Mouse (Mus musculus) macrophage (primary cell): ENCODE measurements around the gene Ctns. TPM values are rescaled to one million over a fixed set of nuclear protein-coding genes. Genes with fewer than 3 reads are reported as not detected.

ENCODE experiments used
- H3K27ac ChIP-seq: fragments of 350-480 bp; formaldehyde crosslinking; 2 replicates; pipeline ENCODE4 v1.9.0; 2021
- H3K36me3 ChIP-seq: fragments of 350-480 bp; formaldehyde crosslinking; 2 replicates; pipeline ENCODE4 v1.9.0; 2021; ENCODE audit errors: inconsistent target
- H3K4me3 ChIP-seq: fragments of 350-480 bp; formaldehyde crosslinking; 2 replicates; pipeline ENCODE4 v1.9.0; 2021; ENCODE audit errors: inconsistent target
- H3K79me2 ChIP-seq: fragments of 350-480 bp; formaldehyde crosslinking; 2 replicates; pipeline ENCODE4 v1.9.0; 2021; ENCODE audit errors: inconsistent target
- WGBS: methylation state at CpG from one replicate; pipeline ENCODE4 v1.1.7; 2026; ENCODE audit warnings: inconsistent platforms; ENCODE audit not compliant: missing documents; 5-methylcytosine and 5-hydroxymethylcytosine counted together
- polyA plus RNA-seq: library from polyadenylated mRNA; stranded (reverse); fragments of 250-400 nt; gene quantifications from 3 replicates; pipeline ENCODE4 v1.2.4, GENCODE M21; 2018; ENCODE audit warnings: inconsistent platforms

Ctns gene
- polyA plus RNA-seq, 1 experiment from 2014 or later, result 44.3 TPM

- Histone ChIP-seq H3K36me3 (no peaks in the 10 kb centered on the region; the same call in 1 of the 2 replicates), H3K27ac (peak within 1 kb of the TSS; percentile 81), H3K4me3 (peak within 1 kb of the TSS; percentile 93), H3K79me2 (peaks cover 74% of the 10 kb centered on the region)
- WGBS, result under 1% methylated on average over 79 of the region's 81 CpGs
Observed at GRCm38 (mm10) chr11:73176608-73177508, 22.0 kb downstream of the Ctns start, which contains the start of the genes Emc6 and Tax1bp3. Gene Emc6, minus strand, starts transcription at chr11:73177037. Gene Tax1bp3, plus strand, starts transcription at chr11:73177083.

GRCm38 (mm10) chr11:73176186-73176585, 22.7 kb downstream of the Ctns start:
- WGBS, result 2% methylated on average over 13 of the region's 15 CpGs
- Histone ChIP-seq H3K36me3 (no peaks in the 10 kb centered on the region; the same call in 1 of the 2 replicates), H3K79me2 (peaks cover 78% of the 10 kb centered on the region), H3K27ac (peak overlapping the region; percentile 17; the same call in 1 of the 2 replicates), H3K4me3 (peak overlapping the region; percentile 93)

- peak overlapping the region; percentile 93 for H3K4me3 ChIP-seq
- no peaks in the 10 kb centered on the region; the same call in 1 of the 2 replicates for H3K36me3 ChIP-seq
- WGBS, result 36% methylated on average over 8 of the region's 8 CpGs
- 0 out of 2 replicates have a peak overlapping the region, but pooled peaks have one; percentile 17 for H3K27ac ChIP-seq
- H3K79me2 ChIP-seq, result peaks cover 78% of the 10 kb centered on the region
Observed at GRCm38 (mm10) chr11:73175612-73176011, 23.2 kb downstream of the Ctns start.

DNA sequence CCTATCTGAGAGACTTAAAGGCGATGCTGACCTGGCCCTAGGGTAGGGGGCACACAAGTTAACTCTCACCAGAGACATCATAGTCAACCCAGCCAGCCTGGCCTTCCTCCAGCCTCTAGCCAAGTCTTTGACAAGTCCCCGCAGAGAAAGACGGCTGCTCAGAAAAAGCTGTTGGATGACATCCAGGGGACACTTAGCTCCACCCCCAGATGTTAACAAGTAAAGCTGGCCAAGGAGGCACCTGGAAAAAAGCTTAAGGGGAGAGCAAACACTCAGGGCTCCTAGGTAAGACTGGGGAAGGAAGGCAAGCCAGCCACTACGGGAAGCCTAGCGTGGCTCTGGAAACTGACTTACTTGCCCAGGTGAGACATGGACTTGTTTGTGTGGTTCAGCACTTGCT, 26.7 kb downstream of the Ctns start:
- H3K4me3 ChIP-seq, result no peak overlapping the region
- no peak overlapping the region for H3K27ac ChIP-seq
- peaks cover 50% of the 10 kb centered on the region for H3K79me2 ChIP-seq
- WGBS, result 60% methylated on average over 5 of the region's 5 CpGs
- no peaks in the 10 kb centered on the region for H3K36me3 ChIP-seq

- Histone ChIP-seq H3K36me3 (no peaks in the 10 kb centered on the region), H3K79me2 (peaks cover 27% of the 10 kb centered on the region), H3K27ac (no peak overlapping the region), H3K4me3 (no peak overlapping the region)
- WGBS, result 69% methylated on average over 4 of the region's 4 CpGs
Observed at GRCm38 (mm10) chr11:73169231-73169630, 29.6 kb downstream of the Ctns start.

DNA sequence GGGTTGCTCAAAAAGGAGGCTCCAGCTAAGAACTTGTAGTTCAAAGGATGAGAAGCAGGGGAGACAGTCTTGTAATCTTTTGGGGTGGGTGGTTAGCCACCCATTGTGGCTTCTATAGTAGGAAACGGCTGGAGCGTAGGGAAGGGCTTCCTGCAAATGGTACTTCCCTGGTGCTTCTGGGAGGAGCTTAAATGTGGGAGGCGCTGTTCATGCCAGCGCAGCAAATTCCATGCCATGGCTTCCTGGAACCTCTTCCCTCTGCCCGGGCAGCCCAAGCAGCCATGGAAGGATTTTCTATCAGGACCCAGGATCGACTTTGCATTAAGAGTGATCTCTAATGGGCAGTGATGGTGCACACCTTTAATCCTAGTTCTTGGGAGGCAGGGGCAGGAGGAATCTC, 30.3 kb downstream of the Ctns start:
- WGBS, result 83% methylated on average over 6 of the region's 6 CpGs
- no peaks in the 10 kb centered on the region for H3K36me3 ChIP-seq

DNA sequence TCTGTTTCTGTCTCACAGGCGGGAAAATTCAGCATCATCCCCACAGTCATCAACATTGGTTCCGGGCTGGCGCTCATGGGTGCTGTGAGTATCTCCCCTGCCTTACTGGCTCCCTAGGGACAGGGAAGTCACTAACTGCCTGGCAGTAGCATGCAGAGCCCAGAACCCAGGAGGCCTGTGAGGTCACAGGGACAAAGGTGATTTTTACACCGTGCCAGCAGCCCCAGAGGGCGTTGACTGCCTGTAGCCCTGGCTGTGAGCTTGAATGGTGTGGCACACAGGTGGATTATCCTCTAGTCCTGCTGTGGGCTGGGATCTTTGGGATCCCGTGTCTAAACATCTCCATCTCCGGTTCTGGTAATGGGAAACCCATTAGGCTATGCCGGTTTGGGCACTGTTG, 30.8 kb downstream of the Ctns start:
- no peak overlapping the region for H3K27ac ChIP-seq
- H3K79me2 ChIP-seq, result peaks cover 15% of the 10 kb centered on the region; the same call in 1 of the 2 replicates
- H3K4me3 ChIP-seq, result no peak overlapping the region
- WGBS, result 96% methylated on average over 8 of the region's 8 CpGs
- H3K36me3 ChIP-seq, result no peaks in the 10 kb centered on the region

More for the DNA sequence above, 30.3 kb downstream of the Ctns start:
- Histone ChIP-seq H3K79me2 (peaks cover 20% of the 10 kb centered on the region), H3K27ac (no peak overlapping the region), H3K4me3 (no peak overlapping the region)

- 3% methylated on average over 5 of the region's 5 CpGs for WGBS
Observed at GRCm38 (mm10) chr11:73162284-73162683, 36.6 kb downstream of the Ctns start.

GRCm38 (mm10) chr11:73161616-73162015, 37.2 kb downstream of the Ctns start:
- H3K27ac ChIP-seq, result no peak overlapping the region
- no peaks in the 10 kb centered on the region for H3K36me3 ChIP-seq
- no peaks in the 10 kb centered on the region for H3K79me2 ChIP-seq
- H3K4me3 ChIP-seq, result no peak overlapping the region
- WGBS, result 80% methylated on average over 4 of the region's 4 CpGs

More at GRCm38 (mm10) chr11:73162284-73162683, 36.6 kb downstream of the Ctns start:
- H3K4me3 ChIP-seq, result no peak overlapping the region
- no peak overlapping the region for H3K27ac ChIP-seq
- no peaks in the 10 kb centered on the region for H3K36me3 ChIP-seq
- no peaks in the 10 kb centered on the region for H3K79me2 ChIP-seq

DNA sequence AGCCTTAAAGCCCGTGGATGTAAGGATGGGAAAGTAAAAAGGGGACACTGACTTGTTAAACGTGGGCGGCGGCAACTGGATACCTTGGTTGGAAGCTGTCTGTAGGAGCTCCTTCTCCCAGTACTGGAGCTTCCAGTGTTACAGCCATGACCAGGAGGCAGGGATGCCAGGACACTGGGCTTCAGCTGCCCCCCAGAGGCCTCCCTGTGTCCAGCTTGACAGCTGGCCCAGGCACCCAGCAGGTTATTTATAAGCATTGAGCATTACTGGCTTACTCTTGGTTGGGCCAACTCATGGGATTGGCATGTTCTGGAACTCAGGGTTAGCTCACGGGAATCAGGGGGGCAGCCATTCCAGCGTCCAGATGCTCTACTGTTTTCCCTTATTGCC, 38.0 kb downstream of the Ctns start:
- no peaks in the 10 kb centered on the region for H3K36me3 ChIP-seq
- H3K79me2 ChIP-seq, result no peaks in the 10 kb centered on the region
- 54% methylated on average over 6 of the region's 6 CpGs for WGBS
- no peak overlapping the region for H3K4me3 ChIP-seq
- H3K27ac ChIP-seq, result no peak overlapping the region

DNA sequence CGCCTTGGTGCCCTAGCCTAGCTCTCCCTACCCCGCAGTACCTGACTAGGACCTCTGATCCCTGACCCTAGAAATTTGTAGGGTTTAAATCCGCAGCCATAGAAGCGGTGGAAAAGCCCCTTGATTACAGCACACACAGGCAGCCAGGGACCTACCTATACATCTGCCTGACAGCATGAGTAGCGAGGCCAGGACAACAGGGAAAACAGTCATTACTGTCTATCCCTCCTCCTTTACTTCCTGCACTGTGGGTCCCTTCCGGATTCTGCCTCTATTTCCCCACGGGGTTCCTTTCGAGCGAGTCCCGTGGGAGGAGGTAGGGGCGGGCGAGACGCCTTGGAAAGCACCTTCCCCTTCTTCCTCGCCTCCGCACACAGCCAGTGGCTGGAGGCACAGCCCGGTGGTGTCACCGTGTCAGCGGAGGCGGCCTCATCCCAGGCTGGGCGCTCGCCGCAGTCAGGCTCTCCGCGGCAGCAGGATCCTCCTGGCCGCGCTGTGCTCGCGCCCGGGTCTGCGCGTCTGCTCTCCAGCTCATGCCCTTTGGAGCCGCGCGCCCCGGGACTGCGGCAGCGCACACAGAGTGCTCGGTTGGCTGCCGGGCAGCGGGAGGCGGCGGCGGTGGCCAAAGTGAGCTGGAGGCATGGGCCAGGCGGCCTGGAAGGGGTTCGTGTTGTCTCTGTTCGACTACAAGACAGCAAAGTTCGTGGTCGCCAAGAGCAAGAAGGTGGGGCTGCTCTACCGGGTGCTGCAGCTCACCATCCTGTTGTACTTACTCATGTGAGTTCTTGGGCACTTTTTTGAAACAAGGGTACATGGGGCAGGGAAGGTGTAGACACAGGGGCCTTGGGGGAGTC, 38.7 kb downstream of the Ctns start, which contains the start of gene P2rx5:
TSS of gene P2rx5 (plus strand) at position 465 of the 854 bp plus-strand sequence.
- no peak within 1 kb of the TSS for H3K4me3 ChIP-seq
- 7% methylated on average over 48 of the region's 49 CpGs for WGBS

GRCm38 (mm10) chr11:73155071-73155470, 43.8 kb downstream of the Ctns start:
- Histone ChIP-seq H3K27ac (no peak overlapping the region), H3K79me2 (no peaks in the 10 kb centered on the region), H3K36me3 (no peaks in the 10 kb centered on the region), H3K4me3 (no peak overlapping the region)
- 85% methylated on average over 6 of the region's 6 CpGs for WGBS

More for the DNA sequence above, 38.7 kb downstream of the Ctns start, which contains the start of gene P2rx5:
- H3K27ac ChIP-seq, result no peak within 1 kb of the TSS
- no peaks in the 10 kb centered on the region for H3K36me3 ChIP-seq
- H3K79me2 ChIP-seq, result no peaks in the 10 kb centered on the region

DNA sequence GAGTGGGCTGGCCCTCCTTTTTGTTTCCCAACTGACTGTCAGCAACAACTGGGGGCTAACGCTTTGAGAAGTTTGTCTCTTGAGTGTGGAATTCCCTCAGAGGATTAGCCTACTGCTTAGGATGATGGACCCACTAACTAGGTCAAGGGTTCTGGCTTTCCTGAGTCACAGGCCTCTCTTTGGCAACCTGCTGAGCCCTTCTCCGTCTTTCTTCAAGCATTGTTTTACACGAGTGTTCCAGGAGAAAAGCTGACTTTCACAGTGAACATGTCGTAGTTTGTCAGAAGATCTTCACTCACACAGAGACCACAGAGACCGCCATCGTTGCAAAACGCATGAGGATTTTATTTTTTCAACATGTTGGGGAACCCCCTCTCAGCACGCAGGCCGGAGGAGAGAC, 50.6 kb downstream of the Ctns start:
- H3K36me3 ChIP-seq, result no peaks in the 10 kb centered on the region
- no peaks in the 10 kb centered on the region for H3K79me2 ChIP-seq
- H3K27ac ChIP-seq, result no peak overlapping the region
- H3K4me3 ChIP-seq, result no peak overlapping the region
- 80% methylated on average over 9 of the region's 9 CpGs for WGBS

- Histone ChIP-seq H3K36me3 (no peaks in the 10 kb centered on the region), H3K79me2 (no peaks in the 10 kb centered on the region), H3K27ac (no peak overlapping the region), H3K4me3 (no peak overlapping the region)
- 86% methylated on average over 7 of the region's 7 CpGs for WGBS
Observed at GRCm38 (mm10) chr11:73146975-73147365, 51.9 kb downstream of the Ctns start.
